Mouse (Mus musculus) adrenal gland, postnatal 10 days (tissue): ENCODE data around the gene Serinc3. TPM values are rescaled to one million over a fixed set of nuclear protein-coding genes. Genes with fewer than 3 reads are reported as not detected.

Experiments
- DNase-seq: peaks from one replicate; pipeline ENCODE4 v3.0.0; 2021; ENCODE audit warnings: mixed read lengths
- total RNA-seq, 2 experiments: library from RNA; stranded (reverse); gene quantifications; 2 replicates each; pipeline ENCODE4 v1.2.3; 2021

The Serinc3 gene
- total RNA-seq, 2 experiments from 2014 or later = 350 to 392 TPM

GRCm38 (mm10) chr2:163593636-163594282 is 51.2 kb downstream of the Serinc3 start:
- DNase-seq = no peak

GRCm38 (mm10) chr2:163592084-163592483 is 52.8 kb downstream of the Serinc3 start:
- peak; percentile 52 for DNase-seq

- DNase-seq = no peak
Measured at GRCm38 (mm10) chr2:163590996-163591395, 53.9 kb downstream of the Serinc3 start.

- DNase-seq = no peak
Measured at GRCm38 (mm10) chr2:163590211-163590610, 54.7 kb downstream of the Serinc3 start.

GRCm38 (mm10) chr2:163587506-163587905 is 57.4 kb downstream of the Serinc3 start:
- DNase-seq = no peak

GRCm38 (mm10) chr2:163586384-163587261 is 58.3 kb downstream of the Serinc3 start:
- DNase-seq = peak; percentile 63

- DNase-seq = no peak
Measured at GRCm38 (mm10) chr2:163584088-163584426, 60.9 kb downstream of the Serinc3 start.

- DNase-seq = no peak
Measured at GRCm38 (mm10) chr2:163583226-163584087, 61.5 kb downstream of the Serinc3 start.

GRCm38 (mm10) chr2:163580069-163580945 is 64.6 kb downstream of the Serinc3 start:
- peak; percentile 44 for DNase-seq

- no peak for DNase-seq
Measured at GRCm38 (mm10) chr2:163577986-163578385, 66.9 kb downstream of the Serinc3 start.

- DNase-seq = peak; percentile 33
Measured at GRCm38 (mm10) chr2:163575248-163575647, 69.7 kb downstream of the Serinc3 start.

GRCm38 (mm10) chr2:163574321-163574720 is 70.6 kb downstream of the Serinc3 start:
- peak; percentile 13 for DNase-seq

Other genes with a start within 250 kb of the Serinc3 start
- 10 to 100 TPM; 11.5 to 23.5 TPM for gene Jph2, start 247.1 kb downstream of the Serinc3 start, total RNA-seq
- gene Oser1, start 220.4 kb downstream of the Serinc3 start, total RNA-seq = 10 to 100 TPM; 34.6 to 34.8 TPM
- gene Gdap1l1, start 206.7 kb downstream of the Serinc3 start, total RNA-seq = 1 to 10 TPM; 3.4 to 4.3 TPM
- gene Fitm2, start 172.5 kb downstream of the Serinc3 start, total RNA-seq = 10 to 100 TPM; 76.9 to 91.9 TPM
- gene R3hdml, start 152.8 kb downstream of the Serinc3 start, total RNA-seq = not detected
- 10 to 100 TPM; 11.8 to 51.8 TPM for gene Hnf4a, start 138.3 kb downstream of the Serinc3 start, total RNA-seq
- 10 to 100 TPM; 24.8 to 26.4 TPM for gene Ttpal, start 42.8 kb downstream of the Serinc3 start, total RNA-seq
- 10 to 100 TPM; 46.9 to 60.8 TPM for gene Pkig, start 13.3 kb upstream of the Serinc3 start, total RNA-seq
- 1 to 10 TPM; 3.8 to 4.0 TPM for gene Ada, start 105.1 kb upstream of the Serinc3 start, total RNA-seq
- under 1 TPM in 1 of 2 experiments, not detected in 1; 0.69 TPM for gene Ccn5, start 175.7 kb upstream of the Serinc3 start, total RNA-seq
- gene Kcnk15, start 208.5 kb upstream of the Serinc3 start, total RNA-seq = not detected